Comparison of ENCODE assay signal across 8 mouse cellular contexts in genomic region chr16:90384846-90385245, GRCm38 (mm10). TPM values are rescaled to one million over a fixed set of nuclear protein-coding genes. Genes with fewer than 3 reads are reported as not detected.
DNase-seq lines count a peak whose midpoint lies in the region; ATAC-seq and TF ChIP-seq lines count a peak whose summit lies in the region.

No protein-coding gene starts in this region.

- no peaks in the 10 kb centered on the region for H3K36me3 ChIP-seq in forebrain, embryonic 15.5 days
- no peaks in the 10 kb centered on the region for H3K36me3 ChIP-seq in limb, embryonic 15.5 days
- H3K36me3 ChIP-seq in thymus, adult 2 months (ENCODE audit: control insufficient read depth, insufficient read depth, low read length) = no peaks in the 10 kb centered on the region

- peak; percentile 48 to 59 for DNase-seq in kidney, postnatal 4 days
- DNase-seq in kidney, adult 18-20 months = no peak
- peak; percentile 70 for DNase-seq in retina, embryonic 14.5 days (ENCODE audit: low spot score)
- DNase-seq in urinary bladder, postnatal 10 days (ENCODE audit: low spot score) = no peak
- no peak for DNase-seq in gastrocnemius, postnatal 25 days
- no peak for DNase-seq in thymus, adult 2 months

- H3K4me1 ChIP-seq in forebrain, embryonic 15.5 days = peaks cover 42% of the 10 kb centered on the region
- peaks cover 43% of the 10 kb centered on the region for H3K4me1 ChIP-seq in limb, embryonic 15.5 days
- H3K4me1 ChIP-seq in thymus, adult 2 months (replicated peaks; ENCODE audit: control insufficient read depth, insufficient read depth, low read length) = peaks cover 5% of the 10 kb centered on the region

- no peak for ATAC-seq in forebrain, embryonic 15.5 days (replicated peaks)
- ATAC-seq in limb, embryonic 15.5 days (ENCODE audit: insufficient number of reproducible peaks, low FRiP score, low TSS enrichment, low read depth) = no peak

- H3K27me3 ChIP-seq in forebrain, embryonic 15.5 days = no peaks in the 10 kb centered on the region
- H3K27me3 ChIP-seq in limb, embryonic 15.5 days = peaks cover 4% of the 10 kb centered on the region; the same call in 1 of the 2 replicates
- peaks cover 18% of the 10 kb centered on the region for H3K27me3 ChIP-seq in thymus, adult 2 months (ENCODE audit: control insufficient read depth, insufficient read depth, low read length)

- H3K4me2 ChIP-seq in forebrain, embryonic 15.5 days (replicated peaks) = peak overlapping the region; percentile 90
- H3K4me2 ChIP-seq in limb, embryonic 15.5 days = peak overlapping the region; percentile 84

- 2% methylated on average over 12 of the region's 12 CpGs for WGBS in forebrain, embryonic 15.5 days
- WGBS in limb, embryonic 15.5 days = 4% methylated on average over 12 of the region's 12 CpGs
- 11% methylated on average over 12 of the region's 12 CpGs for WGBS in thymus, adult 2 months

- H3K9ac ChIP-seq in forebrain, embryonic 15.5 days (replicated peaks) = peak overlapping the region; percentile 94
- 0 out of 2 replicates have a peak overlapping the region, but pooled peaks have one; percentile 86 for H3K9ac ChIP-seq in limb, embryonic 15.5 days

- TF ChIP-seq CTCF in thymus, adult 2 months (IDR thresholded peaks at IDR 0.05; ENCODE audit: borderline replicate concordance, control insufficient read depth, extremely low read depth, insufficient read depth, low read length, poor library complexity) = no peak

- peak overlapping the region; percentile 99 for H3K27ac ChIP-seq in forebrain, embryonic 15.5 days (replicated peaks)
- peak overlapping the region; percentile 97; the same call in 1 of the 2 replicates for H3K27ac ChIP-seq in limb, embryonic 15.5 days
- H3K27ac ChIP-seq in thymus, adult 2 months (ENCODE audit: control insufficient read depth, insufficient read depth, low read length) = no peak overlapping the region

- peak overlapping the region; percentile 95 for H3K4me3 ChIP-seq in forebrain, embryonic 15.5 days
- peak overlapping the region; percentile 84 for H3K4me3 ChIP-seq in limb, embryonic 15.5 days
- H3K4me3 ChIP-seq in thymus, adult 2 months (ENCODE audit: control insufficient read depth, insufficient read depth, low read length) = no peak overlapping the region

- TF ChIP-seq POLR2A in thymus, adult 2 months (IDR thresholded peaks at IDR 0.05; ENCODE audit: control insufficient read depth, extremely low read depth, insufficient read depth, low read length, poor library complexity) = no peak

- H3K9me3 ChIP-seq in forebrain, embryonic 15.5 days = no peaks in the 10 kb centered on the region
- no peaks in the 10 kb centered on the region for H3K9me3 ChIP-seq in limb, embryonic 15.5 days

RNA-seq across cellular contexts. Expression of gene Hunk, which starts 1.0 kb away (rescaled TPM):
- 11.8 and 13.6 TPM in 2 replicates for polyA plus RNA-seq in forebrain, embryonic 15.5 days (2015; fragmentation: Nextera tagmentation; extraction: Ambion mirVana)
- polyA plus RNA-seq in limb, embryonic 15.5 days (2015; fragmentation: Nextera tagmentation; extraction: Ambion mirVana) = 10.3 and 12.7 TPM in 2 replicates
- under 1 TPM; 0.67 to 0.74 TPM for total RNA-seq in gastrocnemius, postnatal 25 days (2021)
- polyA plus RNA-seq in thymus, adult 2 months (2012; rRNA removed) = 2.7 and 2.9 TPM in 2 replicates

Comparison
In these comparisons a context has a peak if more than half of its experiments do, and no peak if none do; other contexts are left out.
1. DNase-seq: peak in kidney, postnatal 4 days (2 of 2) and retina, embryonic 14.5 days (single experiment); none in kidney, adult 18-20 months (single experiment), urinary bladder, postnatal 10 days (single experiment), gastrocnemius, postnatal 25 days (single experiment) and thymus, adult 2 months (single experiment).